Mouse (Mus musculus): ENCODE results near the gene Rngtt.
"Not testable (repeated sequence)": the region's sequence is repeated elsewhere in the genome, so short reads cannot be mapped to it uniquely, and the experiment has no call there.

Rngtt gene

GRCm38 (mm10) chr4:33446881-33447280 is 136.8 kb downstream of the Rngtt start:
- DNase-seq, result no peak

DNA sequence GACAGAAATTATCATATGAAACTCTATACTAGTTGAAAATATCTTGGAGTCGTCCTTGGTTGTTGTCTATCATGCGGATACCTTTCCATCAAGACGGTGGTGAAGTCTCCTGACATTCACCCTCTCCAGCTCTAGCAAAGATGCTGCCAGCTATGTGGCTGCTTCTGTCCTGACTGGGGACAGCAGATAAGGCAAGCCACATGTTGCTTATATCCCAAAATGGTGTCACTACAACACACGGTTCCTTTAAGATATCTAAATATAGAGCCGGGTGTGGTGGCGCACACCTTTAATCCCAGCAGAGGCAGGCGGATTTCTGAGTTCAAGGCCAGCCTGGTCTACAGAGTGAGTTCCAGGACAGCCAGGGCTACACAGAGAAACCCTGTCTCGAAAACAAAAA is 140.2 kb downstream of the Rngtt start:
- DNase-seq, result not testable (repeated sequence)

DNA sequence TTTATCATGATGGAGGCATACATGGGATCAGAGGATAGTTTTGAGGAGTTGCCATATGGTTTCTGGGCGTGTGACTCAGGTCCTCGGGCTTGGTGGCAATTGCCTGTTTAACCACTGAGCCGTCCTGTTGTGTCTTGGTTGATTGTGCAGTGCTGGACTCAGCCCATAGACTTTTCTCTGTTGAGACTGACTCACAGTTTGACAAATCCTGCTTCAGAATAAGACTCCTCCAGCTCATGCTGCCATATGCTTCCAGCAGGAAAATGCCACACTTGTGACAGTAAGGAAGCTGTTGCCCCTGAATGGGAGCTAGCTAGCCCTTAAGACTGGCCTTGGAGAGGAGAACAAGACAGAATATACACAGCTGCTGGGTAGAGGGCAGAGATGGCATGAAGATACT is 149.7 kb downstream of the Rngtt start:
- DNase-seq, result no peak

DNA sequence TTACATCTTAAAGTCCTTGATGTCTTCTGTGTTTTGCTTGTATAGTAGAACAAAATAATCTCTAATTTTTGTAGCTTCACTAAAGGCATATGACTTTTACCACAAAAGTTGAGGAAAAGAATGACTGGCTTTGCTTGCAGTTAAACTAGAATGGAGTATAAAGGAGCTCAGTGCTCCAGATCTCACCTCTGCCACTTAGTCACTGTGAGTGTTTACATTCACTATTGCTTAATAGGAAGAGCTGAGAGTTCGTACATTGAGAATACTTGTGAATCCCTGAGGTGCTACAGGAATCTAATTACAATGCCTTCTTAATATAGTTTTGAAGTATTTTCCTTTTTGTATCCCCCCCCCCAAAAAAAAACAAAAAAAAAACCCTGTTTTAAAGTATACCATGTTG is 154.3 kb downstream of the Rngtt start:
- DNase-seq, result no peak

DNA sequence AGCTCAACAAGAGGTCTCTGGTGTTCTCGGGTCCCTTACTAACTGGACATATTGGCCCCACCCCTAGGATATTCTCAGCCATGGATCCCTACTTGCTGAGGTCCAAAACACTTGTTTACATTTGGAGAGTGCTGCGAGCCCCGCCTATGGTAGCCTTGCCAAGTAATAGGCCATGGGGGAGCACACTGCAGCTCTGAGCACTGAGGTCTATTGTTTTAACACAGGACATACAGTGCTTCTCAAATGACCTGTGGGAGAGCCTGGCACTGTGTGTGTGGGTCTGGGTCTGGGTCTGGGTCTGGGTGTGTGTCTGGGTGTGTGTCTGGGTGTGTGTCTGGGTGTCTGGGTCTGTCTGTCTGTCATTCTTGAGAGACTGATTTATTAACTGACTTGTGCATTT is 155.8 kb downstream of the Rngtt start:
- no peak for DNase-seq

GRCm38 (mm10) chr4:33466970-33467399 is 156.9 kb downstream of the Rngtt start:
- no peak for DNase-seq

- DNase-seq, result no peak
Observed at GRCm38 (mm10) chr4:33467627-33468026, 157.5 kb downstream of the Rngtt start.

DNA sequence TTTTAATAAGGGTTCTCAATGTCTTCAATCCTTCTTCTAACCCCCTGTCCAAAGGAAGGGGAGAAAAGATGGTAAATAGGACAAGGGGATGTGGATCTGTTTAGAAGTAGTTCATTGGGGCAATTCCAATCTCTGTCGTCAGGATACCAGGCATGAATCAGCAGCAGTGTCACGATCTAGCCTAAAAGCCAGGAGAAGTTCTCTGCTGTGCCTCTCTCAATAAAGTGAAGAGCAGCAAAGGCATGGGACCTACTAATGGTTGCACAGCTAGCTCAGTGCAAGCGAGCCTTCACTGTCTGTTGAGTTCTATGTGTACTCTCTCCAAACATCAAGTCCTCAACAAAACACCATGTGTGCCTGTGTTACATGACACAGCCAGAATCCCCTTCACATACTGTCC is 158.0 kb downstream of the Rngtt start:
- no peak for DNase-seq

GRCm38 (mm10) chr4:33470671-33471302 is 160.7 kb downstream of the Rngtt start:
- DNase-seq, result no peak

GRCm38 (mm10) chr4:33478011-33478785 is 168.1 kb downstream of the Rngtt start:
- DNase-seq, result peak in 1 of 2 experiments; percentile 32

GRCm38 (mm10) chr4:33481721-33482120 is 171.6 kb downstream of the Rngtt start:
- DNase-seq, result no peak

DNA sequence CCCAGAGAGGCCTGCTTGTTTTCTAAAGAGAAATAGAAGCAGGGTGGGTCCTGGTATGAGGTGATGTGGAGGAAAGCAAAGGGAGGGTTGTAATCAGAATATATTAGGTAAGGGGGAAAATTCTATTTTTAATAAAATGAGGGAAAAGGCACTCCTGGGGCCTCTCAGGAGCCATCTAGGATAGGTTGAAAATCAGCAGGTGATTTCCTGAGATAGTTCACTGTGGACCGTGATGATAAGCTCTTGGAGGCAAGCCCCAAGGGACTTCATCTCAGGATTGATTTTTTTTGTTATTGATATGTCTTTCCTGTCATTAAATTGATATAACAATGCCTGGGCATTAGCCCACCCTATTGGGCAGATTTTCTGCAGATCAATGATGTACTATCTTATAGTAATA is 175.9 kb downstream of the Rngtt start:
- DNase-seq, result no peak

DNA sequence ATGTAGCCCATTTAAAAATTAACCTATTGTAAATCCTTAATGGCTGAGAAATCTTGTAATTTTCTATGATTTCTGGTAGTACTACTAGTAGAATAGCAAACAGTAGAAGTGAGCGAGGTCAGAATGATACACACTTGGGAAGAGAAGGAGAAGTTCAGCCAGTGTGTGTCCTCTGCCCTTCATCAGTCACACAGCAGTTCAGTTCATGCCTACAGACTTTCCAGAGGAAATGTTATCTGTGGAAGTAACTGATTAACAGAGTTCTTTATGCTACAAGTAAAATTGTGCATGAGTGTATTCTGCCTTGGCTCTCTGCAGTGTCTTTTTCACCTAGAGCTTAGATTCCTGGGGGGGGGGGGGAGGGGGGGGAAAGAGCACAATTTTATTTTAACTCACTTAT is 181.0 kb downstream of the Rngtt start:
- DNase-seq, result no peak

GRCm38 (mm10) chr4:33494377-33494776 is 184.3 kb downstream of the Rngtt start:
- no peak for DNase-seq

DNA sequence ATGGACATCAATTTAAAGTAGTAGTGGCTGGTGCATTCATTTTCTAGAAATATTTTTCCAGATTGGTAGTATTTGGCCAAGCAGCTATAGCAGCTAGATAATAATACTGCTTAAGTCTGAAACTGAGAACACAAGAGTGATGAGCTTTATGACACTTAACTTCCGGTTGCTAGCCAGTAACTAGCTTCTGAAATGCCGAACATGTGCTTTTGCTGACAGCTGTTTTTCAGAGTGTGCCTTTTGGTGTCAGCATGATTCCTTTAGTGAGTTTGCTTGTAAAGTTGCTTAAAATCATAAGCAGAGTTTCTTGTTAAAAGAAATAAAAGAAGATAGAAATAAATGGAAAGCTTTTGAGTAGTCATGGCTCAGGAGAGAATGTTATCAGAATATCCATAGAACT is 186.9 kb downstream of the Rngtt start:
- no peak for DNase-seq

- DNase-seq, result no peak
Observed at GRCm38 (mm10) chr4:33497657-33498056, 187.5 kb downstream of the Rngtt start.

DNA sequence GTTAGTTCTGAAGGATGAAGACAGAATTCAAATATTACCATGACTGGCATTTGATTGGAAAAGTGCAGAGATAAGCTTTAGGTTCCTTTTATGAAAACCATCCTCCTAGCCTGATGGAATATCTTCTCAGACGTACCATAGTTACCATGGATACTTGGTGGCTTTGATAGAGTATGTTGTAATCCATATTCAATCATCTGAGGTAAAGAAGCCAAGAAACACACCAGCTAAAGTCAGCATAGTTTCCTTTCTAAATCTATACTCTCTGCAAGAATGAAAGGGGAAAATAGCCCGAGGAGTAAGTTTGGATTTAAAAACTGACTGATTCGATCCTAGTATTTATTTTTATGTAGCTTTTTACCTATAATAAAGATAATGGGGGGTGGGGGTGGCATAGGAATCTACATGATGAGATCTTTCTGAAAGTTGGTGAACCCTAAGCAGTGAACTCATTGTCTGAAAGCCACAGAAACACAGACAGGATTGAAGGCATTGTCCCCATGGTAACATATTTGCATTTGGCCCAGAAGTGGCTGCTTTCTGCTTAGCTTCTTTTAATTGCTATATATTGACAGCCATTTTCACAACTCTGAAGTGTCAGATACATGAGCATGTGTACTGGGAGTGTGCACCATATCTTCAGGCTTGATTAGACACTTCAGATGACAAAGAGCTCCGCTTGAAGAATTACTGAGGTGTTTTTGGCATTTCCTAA is 188.2 kb downstream of the Rngtt start:
- no peak for DNase-seq

- no peak for DNase-seq
Observed at GRCm38 (mm10) chr4:33506638-33507037, 196.5 kb downstream of the Rngtt start.

- no peak for DNase-seq
Observed at GRCm38 (mm10) chr4:33510544-33510943, 200.4 kb downstream of the Rngtt start.

- DNase-seq, result no peak
Observed at GRCm38 (mm10) chr4:33513421-33513820, 203.3 kb downstream of the Rngtt start.

DNA sequence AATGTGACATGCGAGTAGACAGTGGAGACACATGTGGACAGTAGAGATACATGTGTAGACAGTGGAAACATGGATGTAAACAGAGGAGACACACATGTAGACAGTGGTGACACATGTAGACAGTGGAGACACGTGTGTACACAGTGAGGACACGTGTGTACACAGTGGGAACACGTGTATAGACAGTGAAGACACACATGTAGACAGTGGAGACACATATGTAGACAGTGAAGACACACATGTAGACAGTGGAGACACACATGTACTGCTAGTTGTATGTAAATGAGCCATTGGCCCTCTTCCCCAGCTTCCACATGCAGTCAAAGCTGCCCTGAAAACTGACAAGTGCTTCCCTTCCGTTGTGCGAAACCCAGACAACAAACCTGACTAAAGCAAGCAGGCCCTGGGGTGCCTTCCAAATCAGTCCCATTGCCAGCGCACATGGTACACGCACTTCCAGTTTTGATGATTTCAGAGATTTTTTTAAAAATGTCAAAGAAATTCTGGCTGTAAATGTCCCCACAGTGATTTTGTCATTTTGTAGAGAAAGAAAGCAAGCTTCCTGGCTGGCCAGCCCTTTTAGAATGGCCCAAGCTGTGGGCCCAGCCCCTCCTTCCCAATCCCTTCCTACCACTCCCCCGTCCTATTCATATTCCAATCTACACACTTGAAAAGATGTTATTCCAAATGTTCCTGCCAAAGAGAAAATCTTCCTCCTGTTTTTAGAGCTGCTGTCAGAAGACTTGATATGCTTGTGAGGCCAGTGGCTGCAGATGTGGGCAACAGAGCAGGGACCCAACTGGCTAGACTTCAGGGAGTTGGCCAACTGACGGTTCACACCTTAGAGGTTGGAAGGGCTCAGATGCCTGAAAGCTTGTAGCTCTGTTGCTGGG is 204.2 kb downstream of the Rngtt start:
- no peak for DNase-seq

DNA sequence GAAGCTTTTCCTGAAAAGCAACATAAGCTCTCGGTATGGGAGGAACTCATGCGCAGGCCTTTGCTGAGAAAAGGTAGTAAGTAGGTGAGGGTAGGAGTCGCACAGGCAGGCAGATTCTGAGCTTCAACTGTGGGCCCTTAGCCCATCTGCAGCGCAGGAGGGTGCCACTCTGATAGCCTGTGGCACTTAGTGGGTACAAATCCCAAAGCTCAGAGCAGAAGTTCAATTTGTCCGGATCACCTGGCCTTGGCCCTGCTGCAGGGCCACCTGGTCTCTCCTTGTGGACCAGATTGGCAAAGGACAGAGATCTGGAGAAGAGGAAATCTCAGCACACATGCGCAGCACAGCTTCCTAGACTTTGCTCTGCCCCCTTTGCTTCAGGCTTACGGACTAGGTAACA is 210.1 kb downstream of the Rngtt start:
- no peak for DNase-seq

DNA sequence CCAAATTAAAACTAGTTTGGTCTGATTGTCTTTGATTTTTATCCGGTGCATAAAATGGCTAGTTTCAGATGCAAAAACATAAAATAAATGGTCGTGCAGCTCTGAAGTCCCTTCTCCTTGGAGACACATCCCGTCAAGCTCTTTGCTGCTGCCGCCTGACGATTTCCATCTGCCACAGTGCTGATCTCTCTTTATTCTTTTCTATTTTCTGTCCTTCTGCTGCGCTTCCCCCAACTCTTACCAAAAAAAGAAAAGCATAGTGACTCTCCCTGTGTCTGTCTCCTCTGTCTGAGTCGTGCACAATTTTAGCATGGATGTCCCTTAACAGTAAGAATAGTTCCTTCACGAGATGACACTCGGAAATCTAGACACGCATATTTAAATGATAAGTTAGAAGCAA is 210.8 kb downstream of the Rngtt start:
- no peak for DNase-seq

Measured in kidney, postnatal 25 days (tissue).